ENCODE assay signal across 18 mouse cellular contexts in genomic region chr4:85844381-85844780, GRCm38 (mm10).
DNase-seq lines count a peak whose midpoint lies in the region; ATAC-seq and TF ChIP-seq lines count a peak whose summit lies in the region.
"Had no signal": no experiment of that assay in that cellular context is flagged by ENCODE, and none has a peak within 500 bp of the region (broad histone marks: within the 10 kb centered on the region; RNA-seq: fewer than 3 reads in every experiment).

No protein-coding gene starts in this region.

- no peak overlapping the region for H3K4me2 ChIP-seq in midbrain, embryonic 15.5 days
- H3K4me2 ChIP-seq in midbrain, embryonic 11.5 days: no peak overlapping the region
- H3K4me2 ChIP-seq: forebrain, embryonic 13.5 days; heart, embryonic 13.5 days; hindbrain, embryonic 15.5 days had no signal

- H3K27me3 ChIP-seq in midbrain, embryonic 15.5 days (replicated peaks): no peaks in the 10 kb centered on the region
- no peaks in the 10 kb centered on the region for H3K27me3 ChIP-seq in midbrain, embryonic 11.5 days (ENCODE audit: control insufficient read depth, insufficient read depth, low read length)
- H3K27me3 ChIP-seq: CH12.LX; forebrain, embryonic 13.5 days; heart, embryonic 13.5 days; hindbrain, embryonic 15.5 days had no signal

- peaks cover 5% of the 10 kb centered on the region; the same call in 1 of the 2 replicates for H3K4me1 ChIP-seq in midbrain, embryonic 15.5 days
- H3K4me1 ChIP-seq in midbrain, embryonic 11.5 days (ENCODE audit: control insufficient read depth, insufficient read depth, low read length): no peaks in the 10 kb centered on the region; the same call in 1 of the 2 replicates

- DNase-seq in left cerebral cortex, postnatal 4 days: peak; percentile 52
- no peak for DNase-seq in left cerebral cortex, adult 18-20 months (ENCODE audit: low spot score in 2 of 2)
- peak; percentile 27 for DNase-seq in cerebellum, adult 8-10 months
- peak; percentile 41 to 68 for DNase-seq in cerebellum, postnatal 14 days
- DNase-seq in gastrocnemius, adult 2 months: no peak
- DNase-seq in midbrain, embryonic 11.5 days (ENCODE audit: low spot score, missing footprints): no peak
- DNase-seq: adrenal gland, postnatal 14 days; forebrain, postnatal 0 days; gastrocnemius, postnatal 25 days; heart, postnatal 36 days; kidney, adult 2 months had no signal

- TF ChIP-seq CTCF in gastrocnemius, adult 2 months (IDR thresholded peaks at IDR 0.05): no peak

- no peaks in the 10 kb centered on the region for H3K36me3 ChIP-seq in midbrain, embryonic 15.5 days (replicated peaks)
- no peaks in the 10 kb centered on the region for H3K36me3 ChIP-seq in midbrain, embryonic 11.5 days (ENCODE audit: control insufficient read depth, insufficient read depth, low read length)
- H3K36me3 ChIP-seq: embryonic facial prominence, embryonic 10.5 days; heart, embryonic 13.5 days; hindbrain, embryonic 15.5 days had no signal

- intact Hi-C loops in left cerebral cortex, postnatal 4 days (cut with DNase I): no loop called here
- intact Hi-C loops in gastrocnemius, adult 2 months (cut with DNase I): no loop called here

- no peak overlapping the region for H3K9ac ChIP-seq in midbrain, embryonic 15.5 days
- H3K9ac ChIP-seq in midbrain, embryonic 11.5 days (ENCODE audit: low read length): no peak overlapping the region
- H3K9ac ChIP-seq: forebrain, embryonic 13.5 days; forebrain, postnatal 0 days; heart, embryonic 13.5 days; hindbrain, embryonic 15.5 days had no signal

- no peak for ATAC-seq in midbrain, embryonic 15.5 days (replicated peaks)
- ATAC-seq in midbrain, embryonic 11.5 days (ENCODE audit: low FRiP score): no peak
- ATAC-seq: forebrain, embryonic 13.5 days; forebrain, postnatal 0 days; intestine, embryonic 16.5 days had no signal

- H3K9me3 ChIP-seq in midbrain, embryonic 15.5 days: no peaks in the 10 kb centered on the region
- H3K9me3 ChIP-seq in midbrain, embryonic 11.5 days (ENCODE audit: control insufficient read depth, low read length): no peaks in the 10 kb centered on the region
- H3K9me3 ChIP-seq: embryonic facial prominence, embryonic 10.5 days; forebrain, embryonic 13.5 days; heart, embryonic 13.5 days; hindbrain, embryonic 15.5 days had no signal

- H3K27ac ChIP-seq in midbrain, embryonic 15.5 days: no peak overlapping the region
- H3K27ac ChIP-seq in gastrocnemius, adult 2 months: no peak overlapping the region
- H3K27ac ChIP-seq in midbrain, embryonic 11.5 days (ENCODE audit: low read depth, low read length): no peak overlapping the region
- H3K27ac ChIP-seq: embryonic facial prominence, embryonic 10.5 days; forebrain, embryonic 13.5 days; heart, embryonic 13.5 days; hindbrain, embryonic 15.5 days had no signal

- H3K4me3 ChIP-seq in midbrain, embryonic 15.5 days: no peak overlapping the region
- H3K4me3 ChIP-seq in gastrocnemius, adult 2 months: no peak overlapping the region
- H3K4me3 ChIP-seq in midbrain, embryonic 11.5 days (ENCODE audit: low read depth, low read length): no peak overlapping the region
- H3K4me3 ChIP-seq: embryonic facial prominence, embryonic 10.5 days; forebrain, embryonic 13.5 days; heart, embryonic 13.5 days; hindbrain, embryonic 15.5 days had no signal

Comparison
In these comparisons a context has a peak if more than half of its experiments do, and no peak if none do; other contexts are left out.
1. DNase-seq: peak in left cerebral cortex, postnatal 4 days (single experiment), cerebellum, adult 8-10 months (single experiment) and cerebellum, postnatal 14 days (2 of 2); none in left cerebral cortex, adult 18-20 months (0 of 2), gastrocnemius, adult 2 months (single experiment) and midbrain, embryonic 11.5 days (single experiment).